Mouse (Mus musculus) forebrain, embryonic 14.5 days (tissue): Measurements from ENCODE around the gene Jazf1. TPM values are rescaled to one million over a fixed set of nuclear protein-coding genes. Genes with fewer than 3 reads are reported as not detected.

Experiments
- ATAC-seq: fragments of 200-750 bp; cut with Nextera tagmentation; 2 replicates; pipeline ENCODE4 v1.8.0; 2017; ENCODE audit warnings: mild to moderate bottlenecking, moderate library complexity
- DNase-seq: peaks from one replicate; pipeline ENCODE4 v3.0.0-alpha.2; 2015; ENCODE audit warnings: low spot score
- H3K27ac ChIP-seq: fragments of 300-500 bp; sonication (generic); 2 replicates; pipeline ENCODE4 v1.5.1; 2014; ENCODE audit warnings: low read depth, mild to moderate bottlenecking, control low read depth, low read length, moderate library complexity
- H3K27me3 ChIP-seq: fragments of 300-500 bp; sonication (generic); replicated peaks from 2 replicates; pipeline ENCODE4 v1.6.1; 2014; ENCODE audit warnings: low read length, control low read depth, mixed read lengths; ENCODE audit not compliant: control insufficient read depth, insufficient read depth
- H3K36me3 ChIP-seq: fragments of 300-500 bp; sonication (generic); 2 replicates; pipeline ENCODE4 v1.6.1; 2014; ENCODE audit warnings: low read length, control low read depth; ENCODE audit not compliant: control insufficient read depth, insufficient read depth
- H3K4me1 ChIP-seq: fragments of 300-500 bp; sonication (generic); 2 replicates; pipeline ENCODE4 v1.6.1; 2014; ENCODE audit warnings: antibody characterized with exemption, low read length, control low read depth; ENCODE audit not compliant: control insufficient read depth, insufficient read depth
- H3K4me2 ChIP-seq: fragments of 300-500 bp; sonication (generic); 2 replicates; pipeline ENCODE4 v1.6.1; 2014; ENCODE audit warnings: mild to moderate bottlenecking, control low read depth, low read length
- H3K4me3 ChIP-seq: fragments of 300-500 bp; sonication (generic); 2 replicates; pipeline ENCODE4 v1.5.1; 2014; ENCODE audit warnings: low read depth, low read length, control low read depth
- H3K9ac ChIP-seq: fragments of 300-500 bp; sonication (generic); 2 replicates; pipeline ENCODE4 v1.6.1; 2014; ENCODE audit warnings: mild to moderate bottlenecking, low read length, control low read depth, moderate library complexity
- H3K9me3 ChIP-seq: fragments of 300-500 bp; sonication (generic); replicated peaks from 2 replicates; pipeline ENCODE4 v1.6.1; 2016; ENCODE audit warnings: low read length, control low read depth, mixed read lengths; ENCODE audit not compliant: control insufficient read depth
- WGBS: fragments of 180-500 bp; shearing (Covaris S2); extraction: QIAGEN DNeasy Blood & Tissue Kit; methylation state at CpG from one replicate; pipeline ENCODE4 v1.1.7; 2014; 5-methylcytosine and 5-hydroxymethylcytosine counted together
- polyA plus RNA-seq: library from polyadenylated mRNA; unstranded; fragments of >200 nt; fragmentation: Nextera tagmentation; extraction: Ambion mirVana; gene quantifications from 2 replicates; pipeline ENCODE4 v1.2.1, GENCODE M21; 2014

The Jazf1 gene
- polyA plus RNA-seq, 1 experiment from 2014 or later = 22.0 TPM

DNA sequence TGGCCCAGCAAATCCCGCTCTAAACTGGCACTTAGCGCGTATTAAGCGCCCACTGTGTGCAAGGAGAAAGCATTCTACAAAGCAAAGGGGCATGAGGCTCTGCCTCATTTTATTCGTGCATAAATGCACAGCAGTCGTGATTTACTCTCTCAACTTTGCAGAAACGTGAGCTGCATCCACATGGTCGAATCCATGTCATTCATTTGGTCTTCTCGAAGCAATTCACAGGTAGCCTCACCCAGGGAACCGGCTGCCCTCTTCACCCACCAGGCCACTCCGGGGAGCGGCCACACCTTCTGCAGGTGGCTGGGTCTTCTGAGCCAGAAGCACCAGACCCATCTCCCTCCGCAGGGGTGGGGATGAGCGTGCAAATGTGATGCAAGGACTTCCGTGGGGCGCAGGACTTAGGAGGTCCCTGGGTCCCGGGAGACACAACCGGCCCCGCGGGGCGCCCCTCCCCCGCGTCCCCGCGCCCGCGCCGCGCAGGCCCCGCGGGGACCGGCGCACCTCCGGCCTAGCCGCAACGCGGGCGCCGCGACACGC lies 914 bp downstream of the Jazf1 start:
- WGBS = 5% methylated on average over 17 of the region's 41 CpGs
- ATAC-seq = peak; percentile 13; the same call in 1 of the 2 replicates
- no peaks in the 10 kb centered on the region for H3K36me3 ChIP-seq
- H3K4me2 ChIP-seq = peak overlapping the region; percentile 88
- H3K27me3 ChIP-seq = no peaks in the 10 kb centered on the region
- no peaks in the 10 kb centered on the region for H3K9me3 ChIP-seq
- H3K27ac ChIP-seq = peak overlapping the region; percentile 84; the same call in 1 of the 2 replicates
- DNase-seq = peak; percentile 28
- peak overlapping the region; percentile 87 for H3K9ac ChIP-seq
- H3K4me3 ChIP-seq = peak overlapping the region; percentile 75
- H3K4me1 ChIP-seq = 0 out of 2 replicates have a peak, but pooled peaks cover 7% of the 10 kb centered on the region

DNA sequence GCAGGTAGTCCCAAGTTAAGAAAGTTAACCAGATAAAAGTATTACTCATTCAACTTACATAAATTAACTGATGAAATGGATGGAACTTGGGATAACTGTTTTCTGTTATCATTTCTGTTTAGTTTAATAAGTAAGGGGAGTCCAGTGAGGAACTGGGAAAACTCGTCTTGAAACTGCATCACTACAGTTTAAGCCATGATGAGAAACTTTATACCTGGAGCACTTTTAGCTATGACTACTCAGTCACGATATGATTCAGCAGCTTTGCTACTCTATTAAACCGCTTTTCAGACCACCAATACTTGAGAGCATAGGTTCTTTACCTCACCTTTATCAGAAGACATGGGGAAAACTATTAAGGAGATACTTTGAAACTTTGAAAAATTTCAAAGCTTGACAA lies 1.5 kb downstream of the Jazf1 start:
- ATAC-seq (no peak), DNase-seq (no peak)
- Histone ChIP-seq H3K36me3 (no peaks in the 10 kb centered on the region), H3K4me3 (peak overlapping the region; percentile 75), H3K4me1 (0 out of 2 replicates have a peak, but pooled peaks cover 7% of the 10 kb centered on the region), H3K27ac (no peak overlapping the region), H3K9ac (peak overlapping the region; percentile 87; the same call in 1 of the 2 replicates), H3K9me3 (no peaks in the 10 kb centered on the region), H3K27me3 (no peaks in the 10 kb centered on the region), H3K4me2 (peak overlapping the region; percentile 88)
- WGBS = 62% methylated on average over 3 of the region's 3 CpGs

DNA sequence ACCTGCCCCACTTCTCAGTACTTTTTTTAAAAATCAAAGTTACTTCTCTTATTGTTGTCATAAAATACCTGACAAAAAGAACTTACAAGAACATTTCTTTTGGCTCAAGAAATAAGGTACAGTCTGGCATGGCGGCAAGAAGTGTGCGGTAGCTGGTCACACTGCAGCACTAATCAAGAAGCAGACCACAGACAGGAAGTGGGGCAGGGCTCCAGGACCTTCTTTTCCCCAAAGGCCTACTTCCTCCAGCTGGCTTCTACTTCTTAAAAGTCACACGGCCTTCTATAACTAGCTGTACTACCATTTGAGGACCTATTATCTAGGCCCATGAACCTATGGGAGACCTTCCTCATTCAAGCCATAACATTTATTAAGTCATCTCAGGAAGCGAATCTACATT lies 4.4 kb downstream of the Jazf1 start:
- no peak overlapping the region for H3K4me3 ChIP-seq
- H3K9me3 ChIP-seq = no peaks in the 10 kb centered on the region
- no peak overlapping the region for H3K27ac ChIP-seq
- H3K4me1 ChIP-seq = no peaks in the 10 kb centered on the region
- DNase-seq (no peak), ATAC-seq (no peak)
- WGBS = 92% methylated on average over 4 of the region's 4 CpGs
- no peaks in the 10 kb centered on the region for H3K27me3 ChIP-seq
- H3K4me2 ChIP-seq = no peak overlapping the region
- H3K36me3 ChIP-seq = no peaks in the 10 kb centered on the region
- no peak overlapping the region for H3K9ac ChIP-seq

DNA sequence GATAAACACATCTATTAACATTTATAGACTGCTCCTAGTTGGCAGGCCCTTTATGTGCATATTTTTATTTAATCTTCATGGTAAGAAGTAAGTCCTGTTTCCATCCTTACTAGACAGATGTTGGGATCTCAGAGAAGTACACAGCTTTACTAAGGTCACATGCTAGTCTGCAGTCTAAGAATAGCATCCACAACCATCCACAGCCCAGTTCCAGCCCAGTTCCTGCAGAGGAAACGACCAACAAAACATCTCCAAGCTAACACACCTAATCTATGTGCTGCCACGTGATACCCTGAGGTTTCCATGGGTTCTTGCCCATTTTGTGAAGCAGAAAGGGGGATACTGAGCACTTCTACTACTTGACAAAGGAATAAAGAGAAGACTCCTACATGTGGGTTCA lies 13.5 kb downstream of the Jazf1 start:
- H3K27ac ChIP-seq = no peak overlapping the region
- H3K4me2 ChIP-seq = no peak overlapping the region
- H3K9me3 ChIP-seq = no peaks in the 10 kb centered on the region
- H3K27me3 ChIP-seq = no peaks in the 10 kb centered on the region
- ATAC-seq (no peak), DNase-seq (no peak)
- no peak overlapping the region for H3K4me3 ChIP-seq
- 68% methylated on average over 2 of the region's 2 CpGs for WGBS
- H3K9ac ChIP-seq = no peak overlapping the region
- H3K36me3 ChIP-seq = no peaks in the 10 kb centered on the region
- no peaks in the 10 kb centered on the region for H3K4me1 ChIP-seq

GRCm38 (mm10) chr6:53045501-53045900 lies 22.9 kb downstream of the Jazf1 start:
- no peaks in the 10 kb centered on the region for H3K4me1 ChIP-seq
- no peaks in the 10 kb centered on the region for H3K27me3 ChIP-seq
- WGBS = 92% methylated on average over 2 of the region's 2 CpGs
- no peaks in the 10 kb centered on the region for H3K36me3 ChIP-seq
- H3K9ac ChIP-seq = no peak overlapping the region
- no peak overlapping the region for H3K27ac ChIP-seq
- no peak overlapping the region for H3K4me3 ChIP-seq
- DNase-seq (no peak), ATAC-seq (no peak)
- no peaks in the 10 kb centered on the region for H3K9me3 ChIP-seq
- H3K4me2 ChIP-seq = no peak overlapping the region

- no peak overlapping the region for H3K27ac ChIP-seq
- no peaks in the 10 kb centered on the region for H3K36me3 ChIP-seq
- DNase-seq (no peak), ATAC-seq (no peak)
- no peaks in the 10 kb centered on the region for H3K9me3 ChIP-seq
- 88% methylated on average over 3 of the region's 3 CpGs for WGBS
- H3K4me3 ChIP-seq = no peak overlapping the region
- H3K9ac ChIP-seq = no peak overlapping the region
- H3K4me2 ChIP-seq = no peak overlapping the region
- H3K27me3 ChIP-seq = no peaks in the 10 kb centered on the region
- no peaks in the 10 kb centered on the region for H3K4me1 ChIP-seq
These were observed 30.3 kb downstream of the Jazf1 start for GRCm38 (mm10) chr6:53038176-53038575.

DNA sequence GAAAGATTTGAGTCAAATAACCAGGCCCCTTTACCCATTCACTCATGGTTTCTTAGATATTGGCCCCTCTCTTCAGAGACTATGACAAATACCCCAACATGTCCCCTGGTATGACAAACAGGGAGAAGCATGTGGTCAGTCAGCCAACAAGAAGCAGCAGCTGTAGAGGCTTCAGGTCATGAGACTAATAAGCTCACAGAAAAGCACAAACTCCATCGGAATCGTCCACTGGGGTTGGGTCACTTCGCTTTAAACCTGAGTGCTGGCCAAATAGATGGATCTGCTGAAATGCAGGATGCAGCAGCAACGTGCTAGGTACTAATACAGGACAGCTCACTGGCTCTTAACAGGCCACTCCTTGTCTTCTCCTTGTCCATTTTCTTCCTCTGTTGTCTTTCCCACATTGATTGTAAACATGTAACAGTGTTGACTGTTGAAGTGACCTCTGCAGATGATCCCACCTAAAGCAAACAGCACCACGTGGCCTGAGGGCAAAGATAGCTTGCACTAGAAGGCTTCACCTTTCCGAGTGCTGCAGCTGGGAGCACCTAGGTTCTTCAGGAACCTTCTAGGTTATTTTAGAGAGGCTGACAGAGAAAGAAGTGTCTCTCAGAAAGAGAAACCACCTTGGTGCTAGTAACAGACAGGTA lies 33.9 kb downstream of the Jazf1 start:
- H3K9me3 ChIP-seq = no peaks in the 10 kb centered on the region
- ATAC-seq (no peak), DNase-seq (no peak)
- H3K36me3 ChIP-seq = no peaks in the 10 kb centered on the region
- H3K9ac ChIP-seq = no peak overlapping the region
- no peak overlapping the region for H3K4me3 ChIP-seq
- H3K27me3 ChIP-seq = no peaks in the 10 kb centered on the region
- H3K4me2 ChIP-seq = no peak overlapping the region
- no peaks in the 10 kb centered on the region for H3K4me1 ChIP-seq
- no peak overlapping the region for H3K27ac ChIP-seq
- WGBS = 88% methylated on average over 6 of the region's 6 CpGs

GRCm38 (mm10) chr6:53032730-53033484 lies 35.5 kb downstream of the Jazf1 start:
- WGBS = 69% methylated on average over 4 of the region's 4 CpGs
- DNase-seq = no peak

DNA sequence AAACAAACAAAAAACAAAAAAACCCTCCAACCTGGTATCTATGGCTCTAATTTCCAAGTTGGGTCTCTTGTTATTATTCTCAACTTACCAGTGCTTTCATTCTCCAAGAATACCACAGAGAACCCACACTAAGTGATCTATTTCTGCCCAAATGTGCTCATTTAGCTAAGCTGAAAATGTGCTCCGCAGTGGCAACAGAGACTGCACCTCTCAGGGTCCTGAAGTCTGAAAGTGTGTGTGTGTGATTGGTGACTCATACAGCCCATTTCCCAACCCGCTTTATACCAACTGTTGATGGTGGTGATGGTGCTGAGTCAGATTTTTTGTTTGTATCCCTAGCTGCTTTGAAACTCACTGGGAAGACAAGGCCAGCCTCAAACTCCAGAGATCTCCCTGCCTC lies 46.4 kb downstream of the Jazf1 start:
- no peak for ATAC-seq

More at GRCm38 (mm10) chr6:53032730-53033484, 35.5 kb downstream of the Jazf1 start:
- Histone ChIP-seq H3K4me2 (no peak overlapping the region), H3K27ac (no peak overlapping the region), H3K9ac (no peak overlapping the region), H3K4me3 (no peak overlapping the region), H3K4me1 (no peaks in the 10 kb centered on the region), H3K36me3 (no peaks in the 10 kb centered on the region), H3K27me3 (no peaks in the 10 kb centered on the region), H3K9me3 (no peaks in the 10 kb centered on the region)
- ATAC-seq = no peak

More for the DNA sequence above, 46.4 kb downstream of the Jazf1 start:
- Histone ChIP-seq H3K4me2 (no peak overlapping the region), H3K27me3 (no peaks in the 10 kb centered on the region), H3K9me3 (no peaks in the 10 kb centered on the region), H3K4me3 (no peak overlapping the region), H3K27ac (no peak overlapping the region), H3K36me3 (no peaks in the 10 kb centered on the region), H3K4me1 (0 out of 2 replicates have a peak, but pooled peaks cover 5% of the 10 kb centered on the region), H3K9ac (no peak overlapping the region)
- 97% methylated on average over 2 of the region's 2 CpGs for WGBS
- DNase-seq = no peak
